Mouse (Mus musculus): Measurements from ENCODE around the gene Wwp2. TPM values are rescaled to one million over a fixed set of nuclear protein-coding genes. Genes with fewer than 3 reads are reported as not detected.

Gene Wwp2
- total RNA-seq, 2 experiments from 2014 or later, result 53.9 to 57.8 TPM

DNA sequence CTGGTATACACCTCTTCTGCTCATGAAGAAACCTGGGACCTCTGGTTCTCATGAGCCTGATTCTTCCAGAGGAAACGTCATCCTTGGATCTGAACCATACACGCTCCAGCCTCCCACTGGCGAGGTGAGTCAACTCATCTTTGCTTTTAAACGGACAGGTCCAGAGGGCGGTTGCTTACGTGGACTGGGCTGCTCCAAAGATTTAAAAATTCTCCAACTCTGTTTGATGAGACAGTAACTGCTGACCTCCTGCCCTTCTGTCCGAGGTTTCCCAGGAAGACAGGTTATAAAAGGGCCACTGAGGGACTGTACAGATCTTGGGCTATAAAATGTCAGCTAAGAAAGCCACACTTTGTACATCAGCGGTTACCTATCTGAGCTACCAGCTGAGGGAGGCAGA, 5.3 kb upstream of the Wwp2 start:
- no peak for DNase-seq (ENCODE audit: low spot score in 2 of 2)

DNA sequence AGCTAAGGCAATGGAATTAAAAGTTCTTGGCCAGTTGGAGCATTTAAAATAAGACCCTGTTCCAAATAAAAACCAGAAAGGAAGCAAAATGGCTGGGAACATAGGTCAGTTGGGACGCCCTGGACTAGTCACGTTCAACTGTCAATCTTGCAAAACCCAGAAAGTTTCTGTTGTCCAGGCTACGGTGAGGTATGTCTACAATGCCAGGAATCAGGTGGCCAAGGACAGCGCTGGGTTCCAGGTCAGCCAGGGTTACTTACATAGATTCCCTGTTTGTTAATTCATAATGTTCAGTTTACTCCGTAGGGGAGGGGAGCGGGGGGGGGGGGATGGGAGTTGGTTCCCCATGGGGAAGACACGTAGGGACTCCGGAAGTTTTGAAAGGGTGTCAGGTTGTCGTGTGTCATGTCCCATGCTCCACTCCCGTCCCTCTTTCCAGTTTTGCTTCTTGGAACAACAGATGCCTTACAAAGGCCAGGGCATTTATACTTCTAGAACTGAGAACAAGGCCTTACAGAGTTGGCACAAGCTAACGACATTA, 674 bp upstream of the Wwp2 start:
- DNase-seq (ENCODE audit: low spot score in 2 of 2), result no peak

DNA sequence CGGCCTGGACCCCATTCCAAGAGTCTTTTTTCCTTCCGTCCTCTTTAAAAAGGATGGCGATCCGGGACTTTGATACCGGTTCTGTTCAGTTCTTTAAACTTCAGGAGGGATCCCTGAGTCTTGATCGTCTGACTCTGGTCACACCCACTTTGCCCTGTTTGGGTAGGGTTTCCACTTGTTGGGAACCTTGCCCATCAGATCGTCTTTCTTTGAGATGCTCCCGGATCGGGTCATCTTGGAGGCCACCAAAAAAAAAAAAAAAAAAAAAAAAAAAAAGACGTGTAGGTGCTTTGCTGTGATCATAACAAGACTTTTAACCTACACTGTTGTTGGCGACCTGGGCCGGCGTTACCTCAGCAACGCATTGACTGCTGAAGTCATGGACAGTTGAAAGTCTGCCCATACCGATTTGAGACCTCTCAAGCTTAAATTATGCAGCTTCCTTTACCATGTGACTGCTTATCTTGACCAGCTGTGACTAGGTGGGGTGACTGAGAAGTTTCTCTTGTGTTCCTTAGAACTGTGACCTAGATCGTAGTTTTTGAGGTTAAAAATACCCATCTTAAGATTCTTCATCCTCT, 766 bp downstream of the Wwp2 start:
- DNase-seq (ENCODE audit: low spot score in 2 of 2), result no peak

DNA sequence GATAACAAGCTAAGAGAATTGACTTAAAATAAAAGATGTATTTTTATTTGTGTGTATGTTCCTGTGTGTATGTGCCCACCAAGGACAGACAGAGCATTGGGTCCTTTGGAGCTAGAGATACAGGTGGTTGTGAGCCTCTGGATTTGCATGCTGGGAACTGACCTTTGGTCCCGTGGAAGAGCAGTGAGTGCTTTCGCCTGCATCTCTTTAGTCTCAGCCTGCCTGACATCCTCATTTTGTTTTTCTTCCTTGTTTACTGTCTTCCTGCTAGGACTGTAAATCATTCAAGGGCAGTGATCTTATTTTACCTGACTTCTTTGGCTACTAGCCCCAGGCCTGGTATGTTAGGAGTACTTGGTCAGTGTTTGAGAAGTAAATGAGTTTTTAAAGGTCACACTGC, 1.5 kb downstream of the Wwp2 start:
- DNase-seq (ENCODE audit: low spot score in 2 of 2), result no peak

DNA sequence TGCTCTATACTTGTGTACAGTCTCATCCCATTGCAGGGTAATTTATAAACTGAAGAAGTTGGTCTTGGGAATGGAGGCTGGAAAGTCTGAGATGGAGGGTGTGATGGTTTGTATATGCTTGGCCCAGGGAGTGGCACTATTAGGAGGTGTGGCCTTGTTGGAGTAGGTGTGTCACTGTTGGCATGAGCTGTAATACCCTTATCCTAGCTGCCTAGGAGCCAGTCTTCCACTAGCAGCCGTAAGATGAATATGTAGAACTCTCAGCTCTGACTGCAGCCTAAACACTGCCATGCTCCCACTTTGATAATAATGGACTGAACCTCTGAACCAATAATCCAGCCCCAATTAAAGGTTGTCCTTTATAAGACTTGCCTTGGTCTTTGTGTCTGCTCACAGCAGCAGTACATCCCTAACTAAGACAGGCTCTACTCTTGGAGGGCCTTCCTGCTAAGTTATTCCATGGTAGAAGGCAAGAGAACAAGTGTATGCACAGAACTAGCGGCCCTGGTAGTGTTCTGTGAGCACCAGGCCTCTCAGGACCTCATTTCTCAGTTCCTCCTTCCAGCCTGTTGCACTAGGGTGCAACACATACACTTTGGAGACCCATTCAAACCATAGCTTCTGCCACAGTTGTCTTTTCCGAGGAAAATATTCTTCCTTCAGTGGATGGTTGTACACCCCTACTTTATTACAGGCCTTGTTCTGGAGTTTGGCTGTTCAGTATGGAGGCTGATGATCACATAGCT, 3.9 kb downstream of the Wwp2 start:
- DNase-seq (ENCODE audit: low spot score in 2 of 2), result no peak

DNA sequence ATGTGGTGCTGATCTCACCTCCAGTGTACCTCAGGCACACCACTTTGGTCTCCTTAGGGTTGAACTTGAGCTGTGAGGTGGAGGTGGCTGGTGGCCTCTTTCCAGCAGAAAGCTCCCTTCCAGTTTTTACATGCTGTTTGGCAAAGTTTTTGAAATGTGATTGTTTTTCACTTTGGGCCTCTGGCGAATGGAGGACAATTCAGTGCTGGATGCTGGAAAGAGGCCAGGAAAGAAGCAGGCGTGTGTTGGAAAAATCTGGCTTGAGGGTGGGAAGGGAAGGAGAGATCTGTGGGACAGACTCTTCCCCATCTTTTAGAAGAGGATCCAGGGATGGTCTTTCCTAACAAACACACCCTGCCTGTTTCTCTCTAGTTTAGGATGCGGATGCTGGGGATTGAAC, 8.5 kb downstream of the Wwp2 start:
- no peak for DNase-seq (ENCODE audit: low spot score in 2 of 2)

DNA sequence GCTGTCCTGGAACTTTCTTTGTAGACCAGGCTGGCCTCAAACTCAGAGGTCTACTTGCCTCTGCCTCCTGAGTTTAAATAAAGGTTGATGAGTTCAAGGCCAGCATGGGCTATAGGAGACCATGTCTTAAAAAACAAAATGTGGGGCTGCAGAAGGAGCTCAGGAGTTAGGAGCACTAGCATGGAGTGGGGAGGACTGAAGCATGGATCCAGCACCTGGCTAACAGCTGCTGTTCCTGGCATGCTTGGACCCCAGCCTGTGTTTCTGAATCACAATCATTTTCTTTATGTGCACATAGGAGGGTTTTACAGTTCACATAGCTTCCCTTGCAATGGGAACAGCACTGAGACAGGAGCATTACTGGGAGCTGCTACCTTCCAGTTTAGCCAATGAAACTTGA, 11.5 kb downstream of the Wwp2 start:
- DNase-seq (ENCODE audit: low spot score in 2 of 2), result no peak

DNA sequence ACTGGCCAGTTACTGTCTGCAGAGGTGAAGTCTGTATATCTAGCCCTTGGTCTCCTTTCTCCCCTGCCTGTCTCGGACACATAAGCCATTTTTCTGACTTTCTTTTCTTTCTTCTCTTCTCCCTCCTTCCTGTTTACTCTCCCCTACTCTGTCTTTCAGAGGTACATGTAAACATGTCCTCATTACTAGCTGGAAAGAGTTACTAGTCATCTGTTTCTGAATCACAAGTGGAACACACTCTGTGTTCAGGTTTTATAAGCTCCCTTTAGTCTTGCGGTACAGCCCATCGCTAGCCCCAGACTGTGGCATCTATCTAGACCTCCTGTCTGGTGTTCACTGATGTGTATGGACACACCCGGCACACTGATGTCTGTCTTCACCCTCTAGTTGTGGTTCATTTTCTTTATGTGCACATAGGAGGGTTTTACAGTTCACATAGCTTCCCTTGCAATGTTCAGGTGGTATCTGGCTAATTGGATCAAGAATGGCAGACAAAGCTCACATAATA, 12.3 kb downstream of the Wwp2 start:
- DNase-seq (ENCODE audit: low spot score in 2 of 2), result no peak

DNA sequence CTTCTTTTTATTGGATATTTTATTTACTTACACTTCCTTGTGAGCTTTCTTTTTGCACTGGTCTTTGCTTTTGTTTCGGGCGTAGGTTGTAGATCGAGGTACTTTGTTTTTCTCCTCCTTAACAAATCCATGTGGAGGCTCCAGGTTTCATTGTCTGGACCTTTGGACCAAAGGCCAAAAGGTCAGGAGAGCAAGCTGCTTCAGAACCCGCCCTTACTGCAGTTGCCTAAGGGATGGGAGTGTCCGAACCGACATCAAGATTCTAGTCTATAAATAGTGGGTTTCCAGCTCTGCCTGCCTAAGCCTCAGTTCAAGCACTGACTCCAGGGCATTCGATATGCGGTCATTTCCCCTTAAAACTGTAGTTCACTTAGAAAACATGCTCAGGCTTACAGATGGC, 13.0 kb downstream of the Wwp2 start:
- DNase-seq (ENCODE audit: low spot score in 2 of 2), result no peak

DNA sequence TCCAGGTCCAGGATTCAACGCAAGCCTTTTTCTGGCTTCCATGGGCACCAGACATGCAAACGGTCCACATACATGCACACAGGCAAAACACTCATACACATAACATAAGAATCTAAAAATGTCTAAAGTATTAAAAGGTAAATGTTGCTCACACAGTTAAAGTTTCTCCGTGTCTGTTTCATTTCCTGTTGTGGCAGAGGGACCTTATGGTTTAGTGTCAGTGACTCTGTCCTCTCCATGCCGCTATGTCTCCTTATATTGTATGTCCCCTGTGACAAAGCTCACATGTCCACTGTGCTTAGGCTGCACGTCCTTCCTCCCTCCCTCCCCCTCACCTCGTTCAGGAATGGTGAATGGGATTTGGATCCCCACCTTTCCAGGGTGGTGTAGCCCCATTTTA, 13.5 kb downstream of the Wwp2 start:
- DNase-seq (ENCODE audit: low spot score in 2 of 2), result no peak

DNA sequence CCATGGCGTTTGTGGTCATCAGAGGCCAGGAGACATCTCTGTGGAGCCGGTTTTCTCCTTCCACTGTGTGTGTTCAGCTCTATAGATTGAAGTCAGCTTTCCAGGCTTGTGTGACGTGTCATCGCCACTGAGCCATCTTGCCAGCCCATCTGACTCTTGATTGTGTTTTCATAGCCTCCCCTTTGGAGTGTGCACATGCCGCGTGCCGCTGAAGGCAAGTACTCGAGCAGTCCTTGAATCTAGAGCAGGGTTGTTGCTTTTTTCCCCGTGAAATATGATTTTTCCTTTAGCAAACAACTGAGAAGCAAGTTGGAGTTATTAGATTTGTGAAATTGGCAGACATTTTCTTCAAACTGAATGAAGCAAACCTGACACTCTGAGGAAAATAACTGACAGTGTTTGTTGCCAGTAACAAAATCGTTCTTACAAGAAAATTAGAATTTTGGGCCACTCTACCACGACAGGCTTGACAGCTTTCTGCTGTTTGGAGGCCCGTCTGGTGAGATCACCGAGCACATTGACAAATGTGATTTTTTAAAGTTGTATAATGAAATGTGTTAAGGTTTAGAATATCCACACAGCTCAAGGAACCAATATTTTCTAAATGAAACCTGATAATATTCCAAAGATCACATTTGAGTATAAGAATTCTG, 15.4 kb downstream of the Wwp2 start:
- DNase-seq (ENCODE audit: low spot score in 2 of 2), result no peak

DNA sequence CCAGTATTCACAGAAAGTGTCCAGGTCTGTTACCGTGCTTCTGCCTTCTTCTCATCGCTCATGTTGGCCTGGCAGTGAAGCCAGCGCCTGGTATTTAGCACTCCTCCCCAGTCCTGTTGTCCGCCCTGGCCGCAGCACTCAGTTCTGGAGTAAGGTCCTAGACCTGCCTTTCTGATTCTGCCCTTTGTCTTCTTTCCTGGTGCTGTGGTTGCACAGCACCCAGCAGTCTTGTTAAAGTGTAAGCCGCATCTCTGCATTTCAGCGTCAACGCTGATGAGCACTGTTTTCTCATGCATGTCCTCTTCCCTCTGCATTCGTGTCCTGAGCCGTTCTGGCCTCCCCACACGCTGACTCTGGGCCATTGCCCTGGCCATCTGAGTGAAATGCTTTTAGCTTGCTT, 17.2 kb downstream of the Wwp2 start:
- DNase-seq (ENCODE audit: low spot score in 2 of 2), result no peak

DNA sequence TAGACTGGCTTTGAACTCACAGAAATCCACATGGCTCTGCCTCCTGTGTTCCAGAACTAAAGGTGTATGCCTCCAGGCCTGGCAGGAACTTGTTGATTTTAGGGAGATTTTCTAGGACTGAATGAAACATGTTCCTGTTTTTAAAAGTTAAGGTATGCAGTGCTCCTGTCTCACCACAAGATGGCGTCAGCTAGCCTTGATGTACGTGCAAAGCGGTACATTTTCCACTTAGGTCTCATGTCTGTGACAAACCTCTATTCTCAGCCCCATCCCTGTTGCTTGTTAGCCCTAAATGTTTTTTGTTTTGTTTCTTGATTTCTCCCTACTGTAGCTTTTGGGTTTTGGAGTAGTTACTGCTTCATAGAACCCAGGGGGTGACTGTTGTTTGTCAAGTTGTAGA, 19.1 kb downstream of the Wwp2 start:
- no peak for DNase-seq (ENCODE audit: low spot score in 2 of 2)

DNA sequence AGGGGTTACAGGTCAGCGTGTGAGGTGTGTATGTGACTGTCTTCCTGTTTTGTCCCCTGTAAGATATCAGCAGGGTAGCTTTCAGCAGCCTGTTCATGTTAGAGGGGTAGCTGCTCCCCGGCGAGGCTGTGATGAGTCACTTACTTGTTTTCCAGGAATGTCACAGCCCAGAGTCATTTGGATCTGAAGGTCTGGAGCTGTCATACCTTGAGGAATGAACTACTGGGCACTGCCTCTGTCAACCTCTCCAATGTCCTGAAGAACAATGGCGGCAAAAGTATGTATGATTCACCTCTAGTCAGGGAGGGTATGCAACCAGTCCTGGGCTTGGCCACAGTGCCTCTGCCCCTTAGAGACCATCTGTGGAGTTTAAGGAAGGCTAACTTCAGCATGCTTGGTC, 21.6 kb downstream of the Wwp2 start:
- DNase-seq (ENCODE audit: low spot score in 2 of 2), result no peak

DNA sequence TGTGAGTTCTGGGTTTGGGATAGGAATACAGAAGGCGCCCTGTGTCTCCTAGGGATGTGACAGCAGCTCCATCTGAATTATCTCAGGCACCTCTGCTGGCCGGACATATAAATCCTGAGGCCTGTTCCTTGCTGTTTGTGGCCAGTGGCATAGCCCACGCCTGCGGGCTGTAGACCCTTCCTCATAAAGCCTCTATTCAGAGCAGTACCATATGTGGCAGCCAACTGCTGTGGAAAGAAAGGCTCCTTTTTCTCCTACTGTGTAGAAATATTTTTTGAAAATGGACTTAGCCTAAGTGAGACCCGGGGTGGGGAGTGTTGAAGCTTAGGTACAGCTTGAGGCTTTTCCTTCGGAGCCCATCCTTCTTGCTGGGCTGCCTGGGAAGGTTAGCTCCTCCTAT, 22.1 kb downstream of the Wwp2 start:
- DNase-seq (ENCODE audit: low spot score in 2 of 2), result no peak

DNA sequence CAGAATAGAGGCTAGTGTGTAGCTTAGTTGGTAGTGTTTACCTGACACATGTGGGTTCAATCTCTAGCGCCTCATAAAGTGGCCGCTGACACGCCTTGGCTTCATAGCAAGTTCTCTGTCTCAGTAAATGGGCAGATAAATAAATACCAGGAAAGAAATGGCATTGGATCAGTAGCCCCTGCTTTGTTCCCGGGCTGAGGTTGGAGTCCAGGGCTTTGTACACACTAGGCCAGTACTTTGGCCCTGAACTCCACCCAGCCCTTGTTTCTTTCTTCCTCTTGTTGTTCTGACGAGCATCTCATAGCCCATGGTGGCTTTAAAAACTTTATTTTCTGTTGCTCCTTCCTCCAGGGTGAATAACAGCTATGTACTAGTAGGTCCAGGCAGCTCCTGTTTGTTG, 26.3 kb downstream of the Wwp2 start:
- no peak for DNase-seq (ENCODE audit: low spot score in 2 of 2)

DNA sequence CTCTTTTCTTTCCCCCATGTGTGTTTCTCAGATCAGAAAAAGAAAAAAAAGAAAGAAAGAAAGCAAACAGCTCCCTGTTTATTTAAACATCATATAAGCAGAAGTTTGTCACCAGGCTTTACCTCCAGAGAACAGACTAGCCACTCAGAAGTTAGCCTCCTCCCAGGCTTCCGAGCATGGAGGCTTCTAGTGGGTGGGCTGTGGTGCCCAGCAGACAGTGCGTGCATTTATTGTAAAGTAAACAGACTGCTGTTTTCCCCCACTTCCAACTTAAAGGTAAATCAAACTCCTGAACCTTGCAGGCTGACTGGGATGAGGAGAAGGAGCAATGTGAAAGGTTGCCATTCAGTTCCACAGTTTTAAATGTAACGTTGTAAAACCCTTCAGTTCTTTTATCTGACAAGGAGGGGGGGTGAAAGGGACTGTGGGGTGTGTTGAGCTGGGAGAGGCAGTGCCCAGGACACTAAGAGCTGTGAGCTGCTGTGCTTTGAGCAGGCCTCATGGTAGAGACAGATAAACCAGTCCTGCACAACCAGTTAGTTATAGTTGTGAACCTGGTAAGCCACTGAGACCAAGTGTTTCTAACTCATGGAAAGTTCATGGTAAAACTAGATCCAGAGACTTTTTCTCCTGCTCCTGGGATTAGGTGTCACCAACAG, 29.3 kb downstream of the Wwp2 start:
- no peak for DNase-seq (ENCODE audit: low spot score in 2 of 2)

DNA sequence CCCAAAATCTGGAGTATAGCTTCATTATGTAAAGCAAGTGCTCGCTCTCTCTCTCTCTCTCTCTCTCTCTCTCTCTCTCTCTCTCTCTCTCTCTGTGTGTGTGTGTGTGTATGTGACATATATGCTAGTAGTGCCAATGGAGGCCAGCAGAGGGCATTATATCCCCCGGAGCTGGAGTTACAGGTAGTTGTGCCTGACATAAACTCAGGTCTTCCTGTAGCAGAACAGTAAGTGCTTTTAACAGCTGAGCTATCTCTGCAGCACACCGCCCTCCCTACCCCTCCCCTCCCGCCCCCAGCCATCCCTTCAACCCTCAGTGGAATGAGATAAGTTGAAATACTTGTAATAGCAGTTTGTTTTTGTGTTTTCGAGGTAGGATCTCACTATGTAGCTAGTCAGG, 30.5 kb downstream of the Wwp2 start:
- no peak for DNase-seq (ENCODE audit: low spot score in 2 of 2)

DNA sequence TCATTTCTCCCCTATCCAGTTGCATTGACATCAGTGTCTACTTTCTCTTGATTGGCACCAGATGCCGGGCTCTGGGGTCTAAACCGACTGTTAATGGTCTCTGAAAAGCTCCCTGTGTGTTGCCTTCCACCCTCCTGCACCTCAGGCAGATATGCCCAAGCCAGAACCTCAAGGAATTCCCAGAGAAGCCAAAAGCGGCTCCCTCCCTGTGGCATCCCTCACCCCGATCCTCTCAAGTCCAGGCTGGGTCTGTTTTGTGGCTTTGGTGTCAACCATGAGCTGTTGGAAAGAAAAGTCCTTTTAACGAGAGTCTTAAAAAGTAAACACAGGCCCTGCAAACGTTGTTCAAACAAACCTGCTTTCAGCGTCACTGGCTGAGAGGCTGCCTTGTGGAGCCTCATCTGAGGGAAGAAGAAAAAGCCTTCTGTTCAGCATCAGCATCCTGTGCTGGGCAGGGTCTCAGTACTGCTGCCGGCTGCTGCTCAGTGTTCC, 32.7 kb downstream of the Wwp2 start:
- DNase-seq (ENCODE audit: low spot score in 2 of 2), result no peak

DNA sequence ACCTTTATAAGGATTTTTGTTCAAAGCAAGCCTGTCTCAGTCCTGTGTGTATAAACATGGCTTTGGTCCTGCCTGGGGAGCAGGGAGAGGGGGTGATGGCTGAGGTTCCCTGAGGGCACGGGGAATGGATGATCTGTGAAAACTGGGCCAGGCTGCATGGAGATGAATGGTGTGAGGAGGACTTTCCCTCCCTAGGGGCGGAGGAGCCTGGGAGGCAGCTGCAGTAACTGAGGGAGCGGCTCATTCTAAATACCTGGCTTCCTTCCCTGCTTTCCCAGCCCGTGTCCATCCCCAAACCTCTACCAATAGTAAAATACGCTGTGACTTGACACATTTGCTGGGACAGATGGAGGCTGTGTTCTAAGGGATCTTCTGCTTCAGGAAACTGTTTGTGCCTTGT, 34.1 kb downstream of the Wwp2 start:
- DNase-seq (ENCODE audit: low spot score in 2 of 2), result no peak

DNA sequence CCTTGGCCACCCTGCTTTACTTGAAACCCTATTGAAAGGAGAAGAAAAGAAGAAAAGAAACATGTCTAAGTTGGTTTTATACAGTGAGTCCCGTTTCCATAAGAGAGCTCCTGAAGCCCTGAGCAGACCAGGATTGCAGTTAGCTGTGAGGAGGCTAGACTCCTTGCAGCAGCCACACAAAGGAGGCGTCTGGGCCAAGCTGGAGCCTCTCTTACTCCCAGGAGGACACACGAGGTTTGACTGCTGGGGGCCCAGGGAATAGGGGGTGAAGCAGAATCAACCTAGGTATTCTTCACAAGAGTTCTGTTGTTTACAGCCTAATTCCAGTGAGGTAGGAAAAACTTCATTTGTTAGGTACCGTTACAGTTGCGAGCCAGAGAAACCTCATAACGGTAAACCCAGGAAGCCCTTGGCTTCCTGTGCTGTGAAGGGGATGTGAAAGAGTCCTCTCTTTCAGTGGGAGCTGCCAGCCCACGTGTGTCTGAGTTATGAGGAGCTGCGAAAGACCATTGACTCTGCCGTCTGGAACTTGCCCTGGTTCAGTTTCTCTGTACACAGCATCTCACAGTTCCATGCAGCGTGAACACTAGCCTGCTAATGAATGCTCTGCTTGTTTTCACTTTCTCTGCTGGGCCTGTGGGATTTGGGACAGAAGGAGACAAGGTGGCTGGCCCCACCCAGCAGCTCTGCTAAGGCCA, 36.4 kb downstream of the Wwp2 start:
- no peak for DNase-seq (ENCODE audit: low spot score in 2 of 2)

All from adrenal gland, postnatal 4 days (tissue).